Mouse (Mus musculus): Measurements from ENCODE around the gene Gjc2. TPM values are rescaled to one million over a fixed set of nuclear protein-coding genes. Genes with fewer than 3 reads are reported as not detected.
A peak's percentile ranks its signal among the peaks of the same experiment; 100 is the strongest.
"Not testable (repeated sequence)": the region's sequence is repeated elsewhere in the genome, so short reads cannot be mapped to it uniquely, and the experiment has no call there.

The Gjc2 gene
- polyA plus RNA-seq, 1 experiment, result not detected

DNA sequence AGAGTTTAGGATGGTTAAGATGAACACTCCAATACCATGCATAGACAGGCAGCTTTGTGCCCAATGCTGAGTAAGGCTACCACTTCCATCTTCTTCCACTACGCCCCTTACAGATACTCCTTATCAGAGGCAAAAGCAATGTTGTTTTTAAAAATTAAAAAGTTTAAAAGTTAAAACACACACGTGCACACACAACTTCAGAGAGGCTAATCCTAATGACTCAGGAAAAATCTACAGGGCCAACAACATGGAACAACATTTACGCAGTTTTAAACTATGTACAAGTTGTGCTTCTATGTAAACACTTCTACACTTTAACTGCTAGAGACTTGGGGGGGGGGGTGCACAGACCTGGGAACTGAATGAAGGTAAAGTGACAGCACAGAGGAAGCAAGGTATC lies 41.0 kb upstream of the Gjc2 start:
- no peak overlapping the region for H3K4me3 ChIP-seq (ENCODE audit: insufficient read depth, low read length)
- TF ChIP-seq CTCF (IDR thresholded peaks at IDR 0.05; ENCODE audit: low read depth, low read length) (no peak), POLR2A (IDR thresholded peaks at IDR 0.05; ENCODE audit: borderline replicate concordance, low read depth, low read length) (no peak)
- peaks cover 62% of the 10 kb centered on the region for H3K4me1 ChIP-seq (ENCODE audit: control insufficient read depth, insufficient read depth, low read length)
- H3K27ac ChIP-seq (ENCODE audit: insufficient read depth, low read depth, low read length), result no peak overlapping the region

DNA sequence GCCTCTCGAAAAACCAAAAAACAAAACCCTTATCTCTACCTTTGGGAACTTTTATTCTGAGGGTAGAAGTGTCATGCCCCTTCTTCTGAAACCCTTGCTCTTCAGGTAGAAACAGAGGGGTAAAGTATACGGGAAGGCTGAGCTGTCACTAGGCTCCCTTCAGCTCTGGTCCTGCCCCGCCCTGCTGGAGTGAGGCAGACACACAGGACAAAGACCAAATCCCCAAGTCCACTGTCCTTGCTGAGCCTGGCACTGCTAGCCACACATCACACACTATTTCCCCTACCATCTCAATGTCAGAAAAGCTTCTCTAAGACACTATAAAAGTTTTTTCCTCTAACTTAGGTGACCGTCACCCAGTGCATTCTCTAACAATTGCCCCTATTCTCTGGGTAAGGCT lies 39.3 kb upstream of the Gjc2 start:
- H3K4me1 ChIP-seq (ENCODE audit: control insufficient read depth, insufficient read depth, low read length), result peaks cover 76% of the 10 kb centered on the region
- no peak overlapping the region for H3K27ac ChIP-seq (ENCODE audit: insufficient read depth, low read depth, low read length)
- H3K4me3 ChIP-seq (ENCODE audit: insufficient read depth, low read length), result no peak overlapping the region
- TF ChIP-seq POLR2A (IDR thresholded peaks at IDR 0.05; ENCODE audit: borderline replicate concordance, low read depth, low read length) (no peak), CTCF (IDR thresholded peaks at IDR 0.05; ENCODE audit: low read depth, low read length) (no peak)

DNA sequence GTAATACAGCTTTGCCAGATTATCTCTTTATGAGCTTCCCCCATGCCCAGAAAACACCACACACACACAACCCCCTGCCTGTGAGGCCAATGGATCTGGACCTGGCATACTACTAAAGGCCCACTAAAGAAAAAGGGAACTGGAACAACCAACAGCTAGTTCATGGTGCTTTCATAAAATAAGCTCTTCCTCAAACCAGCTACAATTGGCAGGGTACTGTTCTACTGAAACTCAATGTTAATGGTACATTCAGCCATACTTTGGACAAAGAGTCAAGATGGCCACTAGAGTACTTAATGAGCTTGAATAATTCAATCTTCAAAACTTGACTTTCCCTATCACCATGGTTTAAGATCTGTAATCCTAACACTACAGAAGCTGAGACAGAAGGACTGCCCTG lies 38.6 kb upstream of the Gjc2 start:
- Histone ChIP-seq H3K27ac (ENCODE audit: insufficient read depth, low read depth, low read length) (peak overlapping the region; percentile 63), H3K4me3 (ENCODE audit: insufficient read depth, low read length) (no peak overlapping the region), H3K4me1 (ENCODE audit: control insufficient read depth, insufficient read depth, low read length) (peaks cover 82% of the 10 kb centered on the region)
- TF ChIP-seq CTCF (IDR thresholded peaks at IDR 0.05; ENCODE audit: low read depth, low read length), result no peak
- TF ChIP-seq POLR2A (IDR thresholded peaks at IDR 0.05; ENCODE audit: borderline replicate concordance, low read depth, low read length), result no peak

- no peak overlapping the region for H3K4me3 ChIP-seq (ENCODE audit: insufficient read depth, low read length)
- no peak overlapping the region for H3K27ac ChIP-seq (ENCODE audit: insufficient read depth, low read depth, low read length)
- peaks cover 74% of the 10 kb centered on the region for H3K4me1 ChIP-seq (ENCODE audit: control insufficient read depth, insufficient read depth, low read length)
- TF ChIP-seq POLR2A (IDR thresholded peaks at IDR 0.05; ENCODE audit: borderline replicate concordance, low read depth, low read length) (no peak), CTCF (IDR thresholded peaks at IDR 0.05; ENCODE audit: low read depth, low read length) (0 out of 2 replicates have a peak, but pooled peaks have one; percentile 13)
Measured at GRCm38 (mm10) chr11:59219064-59219463, 36.1 kb upstream of the Gjc2 start.

DNA sequence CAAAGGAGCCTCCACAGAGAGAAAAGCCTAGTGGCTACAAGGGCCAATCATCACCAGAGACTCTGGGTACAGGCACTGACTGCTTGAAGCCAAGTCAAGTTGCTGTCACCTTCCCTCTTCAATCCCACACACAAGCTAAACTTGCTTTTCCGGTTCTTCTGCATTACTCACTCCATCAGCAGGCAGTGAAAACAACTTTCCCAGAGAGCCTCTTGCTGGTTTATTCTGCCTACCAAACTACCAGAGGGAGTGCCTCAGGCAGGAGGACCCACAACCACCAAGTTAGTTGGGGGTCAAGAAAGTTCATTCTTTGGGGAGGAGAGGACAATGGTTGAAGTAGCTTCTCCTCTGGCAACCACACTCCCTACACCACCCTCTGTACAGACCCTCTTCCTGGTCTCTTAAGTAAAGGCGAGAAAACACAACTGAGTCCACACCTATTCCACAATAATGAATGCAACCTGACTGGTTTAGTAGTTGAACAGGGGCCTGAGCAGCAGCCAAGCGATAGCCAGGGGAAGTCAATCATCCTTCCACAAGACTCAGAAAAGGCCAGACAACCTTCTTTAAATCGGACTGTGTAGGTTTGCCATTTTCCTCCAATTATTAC lies 35.5 kb upstream of the Gjc2 start:
- H3K4me1 ChIP-seq (ENCODE audit: control insufficient read depth, insufficient read depth, low read length), result peaks cover 71% of the 10 kb centered on the region
- no peak overlapping the region for H3K4me3 ChIP-seq (ENCODE audit: insufficient read depth, low read length)
- TF ChIP-seq POLR2A (IDR thresholded peaks at IDR 0.05; ENCODE audit: borderline replicate concordance, low read depth, low read length) (no peak), CTCF (IDR thresholded peaks at IDR 0.05; ENCODE audit: low read depth, low read length) (no peak)
- H3K27ac ChIP-seq (ENCODE audit: insufficient read depth, low read depth, low read length), result no peak overlapping the region

- Histone ChIP-seq H3K4me3 (ENCODE audit: insufficient read depth, low read length) (no peak overlapping the region), H3K4me1 (ENCODE audit: control insufficient read depth, insufficient read depth, low read length) (peaks cover 67% of the 10 kb centered on the region), H3K27ac (ENCODE audit: insufficient read depth, low read depth, low read length) (peak overlapping the region; percentile 23)
- no peak for TF ChIP-seq POLR2A (IDR thresholded peaks at IDR 0.05; ENCODE audit: borderline replicate concordance, low read depth, low read length)
- no peak for TF ChIP-seq CTCF (IDR thresholded peaks at IDR 0.05; ENCODE audit: low read depth, low read length)
Measured at GRCm38 (mm10) chr11:59216955-59217354, 33.9 kb upstream of the Gjc2 start.

DNA sequence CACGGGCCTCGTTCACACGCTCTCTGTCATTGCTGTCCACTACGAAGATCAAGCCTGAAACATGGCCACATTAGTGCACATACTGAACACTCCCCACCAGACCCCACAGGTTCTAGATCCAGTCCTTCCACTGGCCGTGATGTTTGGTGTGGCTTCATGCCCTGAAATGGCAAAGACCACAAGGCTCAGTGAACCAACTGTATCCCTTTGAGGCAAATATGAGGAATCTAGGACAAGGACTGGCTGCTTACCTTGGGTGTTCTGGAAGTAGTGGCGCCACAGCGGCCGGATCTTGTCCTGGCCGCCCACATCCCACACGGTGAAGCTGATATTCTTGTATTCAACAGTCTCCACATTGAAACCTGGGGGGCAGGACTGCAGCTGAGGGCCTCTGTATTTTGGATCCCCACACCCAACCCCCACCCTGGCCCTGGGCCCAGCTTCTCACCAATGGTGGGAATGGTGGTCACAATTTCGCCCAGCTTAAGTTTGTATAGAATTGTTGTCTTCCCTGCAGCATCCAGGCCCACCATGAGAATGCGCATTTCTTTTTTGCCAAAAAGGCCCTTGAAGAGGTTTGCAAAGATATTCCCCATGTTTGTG lies 30.0 kb upstream of the Gjc2 start:
- Histone ChIP-seq H3K4me3 (ENCODE audit: insufficient read depth, low read length) (no peak overlapping the region), H3K4me1 (ENCODE audit: control insufficient read depth, insufficient read depth, low read length) (peaks cover 37% of the 10 kb centered on the region), H3K27ac (ENCODE audit: insufficient read depth, low read depth, low read length) (no peak overlapping the region)
- no peak for TF ChIP-seq CTCF (IDR thresholded peaks at IDR 0.05; ENCODE audit: low read depth, low read length)
- TF ChIP-seq POLR2A (IDR thresholded peaks at IDR 0.05; ENCODE audit: borderline replicate concordance, low read depth, low read length), result no peak

DNA sequence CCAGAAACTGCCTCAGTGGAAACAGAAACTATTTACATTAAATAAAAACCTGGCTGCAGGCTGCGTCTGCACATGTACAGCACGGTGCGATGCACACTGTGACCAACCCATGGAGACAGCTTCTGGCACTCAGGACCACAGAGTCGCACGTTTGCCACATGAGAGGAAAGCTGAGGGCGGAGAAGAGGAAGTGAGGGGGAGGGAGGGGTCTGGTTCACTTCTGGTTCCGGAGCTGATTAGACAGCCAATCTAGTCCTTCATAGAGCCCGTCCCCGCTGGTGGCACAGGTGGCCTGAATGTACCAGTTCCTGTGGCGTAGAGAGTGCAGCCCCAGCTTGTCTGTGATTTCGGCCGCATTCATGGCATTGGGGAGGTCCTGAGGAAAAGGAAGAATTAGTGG lies 29.3 kb upstream of the Gjc2 start:
- H3K27ac ChIP-seq (ENCODE audit: insufficient read depth, low read depth, low read length); H3K4me3 ChIP-seq (ENCODE audit: insufficient read depth, low read length): not testable (repeated sequence)
- peaks cover 31% of the 10 kb centered on the region for H3K4me1 ChIP-seq (ENCODE audit: control insufficient read depth, insufficient read depth, low read length)

- H3K4me1 ChIP-seq (ENCODE audit: control insufficient read depth, insufficient read depth, low read length), result peaks cover 24% of the 10 kb centered on the region
- H3K4me3 ChIP-seq (ENCODE audit: insufficient read depth, low read length); H3K27ac ChIP-seq (ENCODE audit: insufficient read depth, low read depth, low read length): not testable (repeated sequence)
Measured at GRCm38 (mm10) chr11:59211561-59211960, 28.5 kb upstream of the Gjc2 start.

- Histone ChIP-seq H3K27ac (ENCODE audit: insufficient read depth, low read depth, low read length) (no peak overlapping the region), H3K4me1 (ENCODE audit: control insufficient read depth, insufficient read depth, low read length) (peaks cover 18% of the 10 kb centered on the region), H3K4me3 (ENCODE audit: insufficient read depth, low read length) (no peak overlapping the region)
- TF ChIP-seq POLR2A (IDR thresholded peaks at IDR 0.05; ENCODE audit: borderline replicate concordance, low read depth, low read length), result no peak
- no peak for TF ChIP-seq CTCF (IDR thresholded peaks at IDR 0.05; ENCODE audit: low read depth, low read length)
Measured at GRCm38 (mm10) chr11:59210020-59210419, 27.0 kb upstream of the Gjc2 start.

DNA sequence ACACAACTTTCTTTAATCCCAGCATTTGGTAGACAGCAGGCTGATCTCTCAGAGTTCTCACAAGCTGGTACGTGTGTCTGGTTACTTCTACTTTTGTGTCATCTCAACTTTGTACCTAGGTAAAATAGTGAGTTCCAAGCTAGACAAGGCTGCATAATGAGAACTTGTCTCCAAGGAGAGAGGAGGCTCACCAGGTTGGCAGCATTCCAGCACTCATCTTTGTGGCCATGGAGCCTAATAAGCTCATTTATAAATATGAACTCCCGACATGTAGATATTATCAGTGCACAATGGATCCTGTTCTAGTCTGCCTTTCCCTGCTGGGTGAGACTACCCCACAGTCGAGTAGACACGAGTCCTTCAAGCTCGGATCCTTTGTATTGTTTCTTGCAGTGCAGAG lies 26.6 kb upstream of the Gjc2 start:
- H3K27ac ChIP-seq (ENCODE audit: insufficient read depth, low read depth, low read length), result no peak overlapping the region
- no peak for TF ChIP-seq CTCF (IDR thresholded peaks at IDR 0.05; ENCODE audit: low read depth, low read length)
- no peak for TF ChIP-seq POLR2A (IDR thresholded peaks at IDR 0.05; ENCODE audit: borderline replicate concordance, low read depth, low read length)
- peak overlapping the region; percentile 96; the same call in 1 of the 2 replicates for H3K4me3 ChIP-seq (ENCODE audit: insufficient read depth, low read length)
- peaks cover 18% of the 10 kb centered on the region for H3K4me1 ChIP-seq (ENCODE audit: control insufficient read depth, insufficient read depth, low read length)
